Mouse (Mus musculus): ENCODE measurements around the gene Gnai2. TPM values are rescaled to one million over a fixed set of nuclear protein-coding genes. Genes with fewer than 3 reads are reported as not detected.

Gene Gnai2
- polyA plus RNA-seq, 1 experiment from 2014 or later: 233 TPM

- WGBS: 81% methylated on average over 11 of the region's 11 CpGs
- H3K27me3 ChIP-seq (replicated peaks; ENCODE audit: control insufficient read depth, insufficient read depth, low read length): peaks cover 24% of the 10 kb centered on the region
- no peak overlapping the region for H3K27ac ChIP-seq (ENCODE audit: low read depth, low read length)
- no peak for ATAC-seq (replicated peaks; ENCODE audit: low FRiP score)
- no peak overlapping the region for H3K4me3 ChIP-seq (ENCODE audit: low read depth, low read length)
- no peaks in the 10 kb centered on the region for H3K9me3 ChIP-seq (ENCODE audit: control insufficient read depth, low read length)
- no peak overlapping the region for H3K4me2 ChIP-seq
- no peak overlapping the region for H3K9ac ChIP-seq (ENCODE audit: low read depth, low read length)
- DNase-seq (ENCODE audit: low spot score): no peak
- H3K36me3 ChIP-seq (ENCODE audit: control insufficient read depth, insufficient read depth, low read length): peaks cover 29% of the 10 kb centered on the region
- no peaks in the 10 kb centered on the region; the same call in 1 of the 2 replicates for H3K4me1 ChIP-seq (replicated peaks; ENCODE audit: control insufficient read depth, insufficient read depth, low read length)
Observed at GRCm38 (mm10) chr9:107596619-107597569, 38.3 kb downstream of the Gnai2 start.

GRCm38 (mm10) chr9:107594281-107595062 is 40.7 kb downstream of the Gnai2 start:
- DNase-seq (ENCODE audit: low spot score): no peak
- no peak overlapping the region for H3K9ac ChIP-seq (ENCODE audit: low read depth, low read length)
- peaks cover 12% of the 10 kb centered on the region for H3K27me3 ChIP-seq (replicated peaks; ENCODE audit: control insufficient read depth, insufficient read depth, low read length)
- peaks cover 52% of the 10 kb centered on the region for H3K36me3 ChIP-seq (ENCODE audit: control insufficient read depth, insufficient read depth, low read length)
- H3K9me3 ChIP-seq (ENCODE audit: control insufficient read depth, low read length): no peaks in the 10 kb centered on the region
- H3K27ac ChIP-seq (ENCODE audit: low read depth, low read length): no peak overlapping the region
- H3K4me3 ChIP-seq (ENCODE audit: low read depth, low read length): no peak overlapping the region
- WGBS: 81% methylated on average over 8 of the region's 8 CpGs
- no peak for ATAC-seq (replicated peaks; ENCODE audit: low FRiP score)
- H3K4me2 ChIP-seq: no peak overlapping the region
- H3K4me1 ChIP-seq (replicated peaks; ENCODE audit: control insufficient read depth, insufficient read depth, low read length): peaks cover 13% of the 10 kb centered on the region

GRCm38 (mm10) chr9:107593101-107593976 is 41.8 kb downstream of the Gnai2 start:
- Histone ChIP-seq H3K9ac (ENCODE audit: low read depth, low read length) (no peak overlapping the region), H3K9me3 (ENCODE audit: control insufficient read depth, low read length) (no peaks in the 10 kb centered on the region), H3K36me3 (ENCODE audit: control insufficient read depth, insufficient read depth, low read length) (peaks cover 52% of the 10 kb centered on the region), H3K27me3 (replicated peaks; ENCODE audit: control insufficient read depth, insufficient read depth, low read length) (peaks cover under 1% of the 10 kb centered on the region; the same call in 1 of the 2 replicates), H3K4me1 (replicated peaks; ENCODE audit: control insufficient read depth, insufficient read depth, low read length) (peaks cover 24% of the 10 kb centered on the region), H3K4me3 (ENCODE audit: low read depth, low read length) (no peak overlapping the region), H3K4me2 (no peak overlapping the region), H3K27ac (ENCODE audit: low read depth, low read length) (no peak overlapping the region)
- WGBS: 85% methylated on average over 11 of the region's 11 CpGs
- DNase-seq (ENCODE audit: low spot score) (no peak), ATAC-seq (replicated peaks; ENCODE audit: low FRiP score) (no peak)

- Histone ChIP-seq H3K9me3 (ENCODE audit: control insufficient read depth, low read length) (no peaks in the 10 kb centered on the region), H3K36me3 (ENCODE audit: control insufficient read depth, insufficient read depth, low read length) (peaks cover 50% of the 10 kb centered on the region), H3K27ac (ENCODE audit: low read depth, low read length) (no peak overlapping the region), H3K4me1 (replicated peaks; ENCODE audit: control insufficient read depth, insufficient read depth, low read length) (peaks cover 31% of the 10 kb centered on the region), H3K9ac (ENCODE audit: low read depth, low read length) (peak overlapping the region; percentile 26; the same call in 1 of the 2 replicates), H3K4me2 (peak overlapping the region; percentile 83), H3K4me3 (ENCODE audit: low read depth, low read length) (peak overlapping the region; percentile 91), H3K27me3 (replicated peaks; ENCODE audit: control insufficient read depth, insufficient read depth, low read length) (no peaks in the 10 kb centered on the region)
- no peak for ATAC-seq (replicated peaks; ENCODE audit: low FRiP score)
- 94% methylated on average over 6 of the region's 6 CpGs for WGBS
- DNase-seq (ENCODE audit: low spot score): no peak
Observed at GRCm38 (mm10) chr9:107590773-107591060, 44.5 kb downstream of the Gnai2 start.

GRCm38 (mm10) chr9:107590058-107590772 is 45.0 kb downstream of the Gnai2 start:
- WGBS: 82% methylated on average over 25 of the region's 25 CpGs
- peak overlapping the region; percentile 98 for H3K27ac ChIP-seq (ENCODE audit: low read depth, low read length)
- peaks cover 31% of the 10 kb centered on the region for H3K4me1 ChIP-seq (replicated peaks; ENCODE audit: control insufficient read depth, insufficient read depth, low read length)
- H3K36me3 ChIP-seq (ENCODE audit: control insufficient read depth, insufficient read depth, low read length): peaks cover 50% of the 10 kb centered on the region
- DNase-seq (ENCODE audit: low spot score) (no peak), ATAC-seq (replicated peaks; ENCODE audit: low FRiP score) (no peak)
- H3K4me2 ChIP-seq: peak overlapping the region; percentile 83
- H3K9ac ChIP-seq (ENCODE audit: low read depth, low read length): peak overlapping the region; percentile 96
- H3K4me3 ChIP-seq (ENCODE audit: low read depth, low read length): peak overlapping the region; percentile 91
- no peaks in the 10 kb centered on the region for H3K27me3 ChIP-seq (replicated peaks; ENCODE audit: control insufficient read depth, insufficient read depth, low read length)
- H3K9me3 ChIP-seq (ENCODE audit: control insufficient read depth, low read length): no peaks in the 10 kb centered on the region

- ATAC-seq (replicated peaks; ENCODE audit: low FRiP score) (0 out of 2 replicates have a peak, but pooled peaks have one; percentile 13), DNase-seq (ENCODE audit: low spot score) (no peak)
- Histone ChIP-seq H3K4me2 (peak overlapping the region; percentile 83), H3K27me3 (replicated peaks; ENCODE audit: control insufficient read depth, insufficient read depth, low read length) (no peaks in the 10 kb centered on the region), H3K9ac (ENCODE audit: low read depth, low read length) (peak overlapping the region; percentile 96), H3K36me3 (ENCODE audit: control insufficient read depth, insufficient read depth, low read length) (peaks cover 35% of the 10 kb centered on the region), H3K27ac (ENCODE audit: low read depth, low read length) (peak overlapping the region; percentile 98), H3K4me3 (ENCODE audit: low read depth, low read length) (peak overlapping the region; percentile 91), H3K9me3 (ENCODE audit: control insufficient read depth, low read length) (no peaks in the 10 kb centered on the region), H3K4me1 (replicated peaks; ENCODE audit: control insufficient read depth, insufficient read depth, low read length) (peaks cover 35% of the 10 kb centered on the region)
- WGBS: 1% methylated on average over 33 of the region's 33 CpGs
Observed at GRCm38 (mm10) chr9:107587833-107588639, 47.1 kb downstream of the Gnai2 start.

- Histone ChIP-seq H3K4me3 (ENCODE audit: low read depth, low read length) (peak within 1 kb of the TSS; percentile 91), H3K36me3 (ENCODE audit: control insufficient read depth, insufficient read depth, low read length) (peaks cover 33% of the 10 kb centered on the region), H3K4me1 (replicated peaks; ENCODE audit: control insufficient read depth, insufficient read depth, low read length) (peaks cover 41% of the 10 kb centered on the region), H3K27me3 (replicated peaks; ENCODE audit: control insufficient read depth, insufficient read depth, low read length) (no peaks in the 10 kb centered on the region), H3K9ac (ENCODE audit: low read depth, low read length) (peak within 1 kb of the TSS; percentile 96), H3K9me3 (ENCODE audit: control insufficient read depth, low read length) (no peaks in the 10 kb centered on the region), H3K4me2 (peak within 1 kb of the TSS; percentile 83), H3K27ac (ENCODE audit: low read depth, low read length) (peak within 1 kb of the TSS; percentile 98)
- WGBS: 11% methylated on average over 46 of the region's 46 CpGs
- ATAC-seq (replicated peaks; ENCODE audit: low FRiP score): peak; percentile 94
- peak; percentile 94 for DNase-seq (ENCODE audit: low spot score)
Observed at GRCm38 (mm10) chr9:107586974-107587832, 48.0 kb downstream of the Gnai2 start, which contains the start of gene Ifrd2. Ifrd2 (plus strand) TSS chr9:107587642.

Measured in liver, embryonic 11.5 days (tissue).